Mouse (Mus musculus): Measurements from ENCODE around the gene Pdlim1. TPM values are rescaled to one million over a fixed set of nuclear protein-coding genes. Genes with fewer than 3 reads are reported as not detected.
"Not testable (repeated sequence)": the region's sequence is repeated elsewhere in the genome, so short reads cannot be mapped to it uniquely, and the experiment has no call there.

The Pdlim1 gene
- polyA plus RNA-seq, 1 experiment = 133 TPM

GRCm38 (mm10) chr19:40231074-40231738, 40.4 kb downstream of the Pdlim1 start:
- 93% methylated on average over 13 of the region's 13 CpGs for WGBS
- Histone ChIP-seq H3K4me1 (replicated peaks; ENCODE audit: control insufficient read depth, insufficient read depth, low read length) (no peaks in the 10 kb centered on the region), H3K4me3 (ENCODE audit: control insufficient read depth, insufficient read depth, low read length) (no peak overlapping the region), H3K27ac (ENCODE audit: control insufficient read depth, insufficient read depth, low read length) (no peak overlapping the region), H3K27me3 (ENCODE audit: control insufficient read depth, insufficient read depth, low read length) (no peaks in the 10 kb centered on the region), H3K36me3 (ENCODE audit: control insufficient read depth, insufficient read depth, low read length) (peaks cover 16% of the 10 kb centered on the region)
- TF ChIP-seq POLR2A (IDR thresholded peaks at IDR 0.05; ENCODE audit: control insufficient read depth, extremely low read depth, insufficient read depth, low read length, poor library complexity) (no peak), CTCF (IDR thresholded peaks at IDR 0.05; ENCODE audit: borderline replicate concordance, control insufficient read depth, extremely low read depth, insufficient read depth, low read length, poor library complexity) (no peak)
- DNase-seq = no peak

GRCm38 (mm10) chr19:40226516-40227151, 45.0 kb downstream of the Pdlim1 start:
- no peaks in the 10 kb centered on the region for H3K4me1 ChIP-seq (replicated peaks; ENCODE audit: control insufficient read depth, insufficient read depth, low read length)
- TF ChIP-seq POLR2A (IDR thresholded peaks at IDR 0.05; ENCODE audit: control insufficient read depth, extremely low read depth, insufficient read depth, low read length, poor library complexity) (no peak), CTCF (IDR thresholded peaks at IDR 0.05; ENCODE audit: borderline replicate concordance, control insufficient read depth, extremely low read depth, insufficient read depth, low read length, poor library complexity) (no peak)
- no peak overlapping the region for H3K27ac ChIP-seq (ENCODE audit: control insufficient read depth, insufficient read depth, low read length)
- 94% methylated on average over 12 of the region's 12 CpGs for WGBS
- DNase-seq = no peak
- H3K4me3 ChIP-seq (ENCODE audit: control insufficient read depth, insufficient read depth, low read length) = no peak overlapping the region
- no peaks in the 10 kb centered on the region for H3K27me3 ChIP-seq (ENCODE audit: control insufficient read depth, insufficient read depth, low read length)
- peaks cover 21% of the 10 kb centered on the region for H3K36me3 ChIP-seq (ENCODE audit: control insufficient read depth, insufficient read depth, low read length)

- DNase-seq = no peak
- Histone ChIP-seq H3K36me3 (ENCODE audit: control insufficient read depth, insufficient read depth, low read length) (peaks cover 21% of the 10 kb centered on the region), H3K4me3 (ENCODE audit: control insufficient read depth, insufficient read depth, low read length) (no peak overlapping the region), H3K27ac (ENCODE audit: control insufficient read depth, insufficient read depth, low read length) (no peak overlapping the region), H3K4me1 (replicated peaks; ENCODE audit: control insufficient read depth, insufficient read depth, low read length) (no peaks in the 10 kb centered on the region), H3K27me3 (ENCODE audit: control insufficient read depth, insufficient read depth, low read length) (no peaks in the 10 kb centered on the region)
- TF ChIP-seq POLR2A (IDR thresholded peaks at IDR 0.05; ENCODE audit: control insufficient read depth, extremely low read depth, insufficient read depth, low read length, poor library complexity) (no peak), CTCF (IDR thresholded peaks at IDR 0.05; ENCODE audit: borderline replicate concordance, control insufficient read depth, extremely low read depth, insufficient read depth, low read length, poor library complexity) (no peak)
- 87% methylated on average over 5 of the region's 5 CpGs for WGBS
Measured at GRCm38 (mm10) chr19:40225761-40226110, 45.9 kb downstream of the Pdlim1 start.

- no peaks in the 10 kb centered on the region for H3K27me3 ChIP-seq (ENCODE audit: control insufficient read depth, insufficient read depth, low read length)
- no peak overlapping the region for H3K4me3 ChIP-seq (ENCODE audit: control insufficient read depth, insufficient read depth, low read length)
- TF ChIP-seq POLR2A (IDR thresholded peaks at IDR 0.05; ENCODE audit: control insufficient read depth, extremely low read depth, insufficient read depth, low read length, poor library complexity) (no peak), CTCF (IDR thresholded peaks at IDR 0.05; ENCODE audit: borderline replicate concordance, control insufficient read depth, extremely low read depth, insufficient read depth, low read length, poor library complexity) (no peak)
- H3K27ac ChIP-seq (ENCODE audit: control insufficient read depth, insufficient read depth, low read length) = no peak overlapping the region
- H3K36me3 ChIP-seq (ENCODE audit: control insufficient read depth, insufficient read depth, low read length) = peaks cover 20% of the 10 kb centered on the region
- H3K4me1 ChIP-seq (replicated peaks; ENCODE audit: control insufficient read depth, insufficient read depth, low read length) = no peaks in the 10 kb centered on the region
- WGBS = 82% methylated on average over 5 of the region's 5 CpGs
- DNase-seq = peak; percentile 59
Measured at GRCm38 (mm10) chr19:40225102-40225760, 46.4 kb downstream of the Pdlim1 start.

- H3K4me1 ChIP-seq (replicated peaks; ENCODE audit: control insufficient read depth, insufficient read depth, low read length); H3K4me3 ChIP-seq (ENCODE audit: control insufficient read depth, insufficient read depth, low read length); DNase-seq; H3K27ac ChIP-seq (ENCODE audit: control insufficient read depth, insufficient read depth, low read length); H3K36me3 ChIP-seq (ENCODE audit: control insufficient read depth, insufficient read depth, low read length); H3K27me3 ChIP-seq (ENCODE audit: control insufficient read depth, insufficient read depth, low read length): not testable (repeated sequence)
- 99% methylated on average over 9 of the region's 9 CpGs for WGBS
Measured at GRCm38 (mm10) chr19:40222307-40222706, 49.3 kb downstream of the Pdlim1 start.

GRCm38 (mm10) chr19:40220878-40221277, 50.8 kb downstream of the Pdlim1 start:
- no peak overlapping the region for H3K27ac ChIP-seq (ENCODE audit: control insufficient read depth, insufficient read depth, low read length)
- TF ChIP-seq POLR2A (IDR thresholded peaks at IDR 0.05; ENCODE audit: control insufficient read depth, extremely low read depth, insufficient read depth, low read length, poor library complexity) (no peak), CTCF (IDR thresholded peaks at IDR 0.05; ENCODE audit: borderline replicate concordance, control insufficient read depth, extremely low read depth, insufficient read depth, low read length, poor library complexity) (no peak)

GRCm38 (mm10) chr19:40202947-40203346, 68.7 kb downstream of the Pdlim1 start:
- not testable (repeated sequence) for DNase-seq

More at GRCm38 (mm10) chr19:40220878-40221277, 50.8 kb downstream of the Pdlim1 start:
- 93% methylated on average over 5 of the region's 5 CpGs for WGBS
- DNase-seq = no peak
- Histone ChIP-seq H3K4me1 (replicated peaks; ENCODE audit: control insufficient read depth, insufficient read depth, low read length) (no peaks in the 10 kb centered on the region), H3K36me3 (ENCODE audit: control insufficient read depth, insufficient read depth, low read length) (peaks cover 5% of the 10 kb centered on the region; the same call in 1 of the 2 replicates), H3K4me3 (ENCODE audit: control insufficient read depth, insufficient read depth, low read length) (no peak overlapping the region), H3K27me3 (ENCODE audit: control insufficient read depth, insufficient read depth, low read length) (no peaks in the 10 kb centered on the region; the same call in 1 of the 2 replicates)

More at GRCm38 (mm10) chr19:40202947-40203346, 68.7 kb downstream of the Pdlim1 start:
- H3K4me1 ChIP-seq (replicated peaks; ENCODE audit: control insufficient read depth, insufficient read depth, low read length); H3K36me3 ChIP-seq (ENCODE audit: control insufficient read depth, insufficient read depth, low read length); H3K4me3 ChIP-seq (ENCODE audit: control insufficient read depth, insufficient read depth, low read length); H3K27me3 ChIP-seq (ENCODE audit: control insufficient read depth, insufficient read depth, low read length); H3K27ac ChIP-seq (ENCODE audit: control insufficient read depth, insufficient read depth, low read length): not testable (repeated sequence)
- 86% methylated on average over 4 of the region's 4 CpGs for WGBS
